Mouse (Mus musculus): ENCODE measurements around the gene Glra4. TPM values are rescaled to one million over a fixed set of nuclear protein-coding genes. Genes with fewer than 3 reads are reported as not detected.

Gene Glra4
- 0.08 TPM in 1 of 2 replicates, not detected in the other for polyA plus RNA-seq (2015; fragmentation: Nextera tagmentation; extraction: Ambion mirVana)

DNA sequence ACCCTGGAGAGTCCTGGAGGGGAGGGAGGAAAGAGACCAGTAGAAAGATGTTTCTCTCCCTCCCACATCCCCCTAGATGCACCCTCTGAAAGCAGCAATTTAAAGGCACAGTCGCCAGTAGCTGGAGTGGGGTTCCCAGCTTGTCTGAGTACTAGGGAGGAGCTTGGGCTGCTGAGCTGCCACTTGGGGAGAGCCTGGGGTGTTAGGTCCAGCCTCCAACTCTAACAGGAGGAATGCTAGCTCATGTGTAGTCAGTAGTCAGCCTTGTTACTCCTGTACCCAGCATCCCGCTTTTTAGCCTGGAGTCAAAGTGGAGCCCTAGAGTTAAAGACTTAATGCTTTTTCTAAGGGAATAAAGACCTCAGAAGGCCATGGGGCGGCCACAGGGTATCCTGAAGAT is at the start of gene Glra4:
TSS of gene Glra4 (minus strand) at position 101 of the 400 bp plus-strand sequence.
- no peaks in the 10 kb centered on the region for H3K4me1 ChIP-seq

DNA sequence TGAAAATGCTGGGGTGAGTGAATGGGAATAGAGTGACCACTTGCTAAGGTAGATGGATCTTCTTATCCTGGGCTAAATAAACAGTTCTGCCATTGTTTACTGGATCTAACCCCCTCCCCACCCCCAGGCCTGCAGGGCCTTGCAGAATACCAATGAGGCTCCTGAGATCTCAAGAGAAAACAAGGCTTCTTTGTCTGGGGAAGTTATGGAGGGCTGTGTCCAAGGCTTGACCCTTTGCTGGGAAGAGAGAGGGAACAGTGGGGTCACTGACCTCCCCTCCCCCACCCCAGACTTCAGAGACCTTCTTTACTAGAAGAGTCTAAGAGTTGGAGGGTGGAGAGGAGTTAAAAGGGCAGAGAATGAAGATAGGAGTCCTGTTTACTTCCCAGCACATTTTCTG is 48.7 kb upstream of the Glra4 start:
- ATAC-seq (ENCODE audit: insufficient read depth, low FRiP score, low read depth) = no peak
- H3K27ac ChIP-seq = no peak overlapping the region
- no peak overlapping the region for H3K9ac ChIP-seq
- no peaks in the 10 kb centered on the region for H3K9me3 ChIP-seq
- H3K4me1 ChIP-seq = no peaks in the 10 kb centered on the region
- no peaks in the 10 kb centered on the region for H3K27me3 ChIP-seq (replicated peaks)
- no peaks in the 10 kb centered on the region for H3K36me3 ChIP-seq
- no peak overlapping the region for H3K4me3 ChIP-seq (replicated peaks)
- H3K4me2 ChIP-seq = no peak overlapping the region

More for the DNA sequence above, at the start of gene Glra4:
- Histone ChIP-seq H3K27me3 (replicated peaks) (no peaks in the 10 kb centered on the region), H3K9me3 (no peaks in the 10 kb centered on the region), H3K27ac (no peak within 1 kb of the TSS), H3K9ac (no peak within 1 kb of the TSS), H3K4me3 (replicated peaks) (no peak within 1 kb of the TSS), H3K36me3 (no peaks in the 10 kb centered on the region), H3K4me2 (no peak within 1 kb of the TSS)
- no peak for ATAC-seq (ENCODE audit: insufficient read depth, low FRiP score, low read depth)
- 73% methylated on average over 3 of the region's 3 CpGs for WGBS

DNA sequence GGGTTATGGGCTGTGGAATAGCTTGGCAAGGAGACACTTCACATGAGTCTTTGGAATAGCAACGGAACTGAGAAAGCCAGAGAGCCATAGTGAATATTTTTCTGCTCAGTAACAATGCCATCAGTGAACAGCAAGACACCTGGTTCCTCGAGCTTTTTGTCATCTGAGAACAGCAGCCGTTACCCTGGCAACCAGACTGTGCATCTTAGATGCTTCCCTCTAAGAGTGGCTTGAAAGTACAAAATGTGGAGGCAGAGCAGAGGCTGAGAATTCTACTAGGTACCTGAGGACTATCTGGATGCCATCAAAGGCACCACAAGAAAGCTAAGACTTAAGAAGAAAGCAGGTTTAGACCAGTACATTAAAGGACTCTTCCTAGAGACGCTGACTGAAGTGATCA is 45.1 kb upstream of the Glra4 start:
- Histone ChIP-seq H3K9me3 (no peaks in the 10 kb centered on the region), H3K27me3 (replicated peaks) (no peaks in the 10 kb centered on the region), H3K27ac (no peak overlapping the region), H3K9ac (no peak overlapping the region), H3K4me3 (replicated peaks) (no peak overlapping the region), H3K4me1 (no peaks in the 10 kb centered on the region), H3K36me3 (no peaks in the 10 kb centered on the region), H3K4me2 (no peak overlapping the region)
- 67% methylated on average over 4 of the region's 4 CpGs for WGBS
- no peak for ATAC-seq (ENCODE audit: insufficient read depth, low FRiP score, low read depth)

DNA sequence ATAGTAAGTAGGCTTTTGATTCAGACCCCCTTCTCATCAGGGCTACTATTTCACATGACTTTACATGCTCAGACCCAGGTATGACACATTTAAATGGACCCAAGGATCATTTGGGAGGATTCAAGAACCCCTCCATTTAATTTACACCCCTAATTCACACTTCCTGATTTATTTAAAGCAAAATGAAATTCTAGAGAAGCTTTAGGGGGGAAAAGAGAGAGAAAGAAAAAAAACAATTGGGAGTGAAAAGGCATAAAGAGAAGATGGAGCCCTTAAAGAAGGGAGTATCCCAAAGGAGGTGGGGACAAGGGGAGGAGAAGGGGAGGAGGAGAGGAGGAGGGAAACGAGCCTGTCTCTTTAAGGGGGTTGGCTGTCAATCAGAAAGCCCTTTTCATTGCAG is 42.4 kb upstream of the Glra4 start, which contains the start of gene Plp1:
TSS of gene Plp1 (plus strand) at position 301 of the 400 bp plus-strand sequence.
- H3K27me3 ChIP-seq (replicated peaks) = no peaks in the 10 kb centered on the region
- no peak for ATAC-seq (ENCODE audit: insufficient read depth, low FRiP score, low read depth)
- H3K9ac ChIP-seq = no peak within 1 kb of the TSS
- 53% methylated on average over 1 of the region's 1 CpGs for WGBS
- H3K4me2 ChIP-seq = no peak within 1 kb of the TSS
- no peak within 1 kb of the TSS for H3K27ac ChIP-seq
- H3K4me1 ChIP-seq = no peaks in the 10 kb centered on the region
- H3K9me3 ChIP-seq = no peaks in the 10 kb centered on the region
- H3K36me3 ChIP-seq = no peaks in the 10 kb centered on the region
- H3K4me3 ChIP-seq (replicated peaks) = no peak within 1 kb of the TSS

DNA sequence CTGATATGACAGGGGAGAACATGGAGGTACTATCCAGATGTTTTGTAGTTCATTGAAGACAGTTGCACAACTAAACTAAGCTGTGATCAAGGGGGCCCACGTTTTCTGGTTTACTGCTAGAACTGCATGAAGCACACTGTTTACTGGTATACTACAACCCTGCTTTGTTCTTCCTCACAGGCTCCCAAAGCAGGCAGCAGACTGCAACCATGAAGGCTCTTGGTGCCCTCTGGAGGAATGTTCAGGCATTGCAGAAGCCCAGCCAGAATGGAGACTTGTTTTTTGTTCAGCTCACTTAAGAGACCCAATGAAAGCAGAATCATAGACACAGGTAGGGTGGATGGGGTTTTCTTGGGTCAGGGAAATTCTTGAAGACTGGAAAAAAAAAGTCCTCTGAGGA is 40.3 kb upstream of the Glra4 start:
- no peak for ATAC-seq (ENCODE audit: insufficient read depth, low FRiP score, low read depth)
- no peaks in the 10 kb centered on the region for H3K4me1 ChIP-seq
- H3K27ac ChIP-seq = no peak overlapping the region

DNA sequence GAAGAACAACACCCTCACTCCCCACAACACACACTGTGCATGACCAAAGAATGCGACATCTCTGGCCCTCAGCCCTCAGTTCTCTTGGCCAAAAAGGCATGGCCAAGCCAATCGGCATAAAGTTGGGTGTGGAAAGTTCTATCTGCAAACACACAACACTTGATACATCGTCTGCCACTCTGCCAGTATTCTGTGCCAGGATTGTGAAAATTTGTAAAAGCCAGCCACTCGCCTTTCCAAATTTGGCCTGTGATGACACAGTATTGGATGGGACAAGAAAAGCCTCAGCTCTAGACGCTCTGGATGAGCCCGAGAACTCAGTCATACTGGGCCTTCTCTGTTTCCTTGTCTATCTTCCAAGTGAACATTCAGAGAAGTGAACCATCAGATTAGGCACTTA is 39.8 kb upstream of the Glra4 start:
- Histone ChIP-seq H3K27ac (no peak overlapping the region), H3K4me3 (replicated peaks) (no peak overlapping the region), H3K36me3 (no peaks in the 10 kb centered on the region), H3K27me3 (replicated peaks) (no peaks in the 10 kb centered on the region), H3K4me1 (no peaks in the 10 kb centered on the region), H3K9ac (no peak overlapping the region), H3K4me2 (no peak overlapping the region), H3K9me3 (no peaks in the 10 kb centered on the region)
- 90% methylated on average over 6 of the region's 6 CpGs for WGBS
- ATAC-seq (ENCODE audit: insufficient read depth, low FRiP score, low read depth) = no peak

More for the DNA sequence above, 40.3 kb upstream of the Glra4 start:
- 13% methylated on average over 1 of the region's 1 CpGs for WGBS
- Histone ChIP-seq H3K9me3 (no peaks in the 10 kb centered on the region), H3K27me3 (replicated peaks) (no peaks in the 10 kb centered on the region), H3K36me3 (no peaks in the 10 kb centered on the region), H3K4me2 (no peak overlapping the region), H3K9ac (no peak overlapping the region), H3K4me3 (replicated peaks) (no peak overlapping the region)

DNA sequence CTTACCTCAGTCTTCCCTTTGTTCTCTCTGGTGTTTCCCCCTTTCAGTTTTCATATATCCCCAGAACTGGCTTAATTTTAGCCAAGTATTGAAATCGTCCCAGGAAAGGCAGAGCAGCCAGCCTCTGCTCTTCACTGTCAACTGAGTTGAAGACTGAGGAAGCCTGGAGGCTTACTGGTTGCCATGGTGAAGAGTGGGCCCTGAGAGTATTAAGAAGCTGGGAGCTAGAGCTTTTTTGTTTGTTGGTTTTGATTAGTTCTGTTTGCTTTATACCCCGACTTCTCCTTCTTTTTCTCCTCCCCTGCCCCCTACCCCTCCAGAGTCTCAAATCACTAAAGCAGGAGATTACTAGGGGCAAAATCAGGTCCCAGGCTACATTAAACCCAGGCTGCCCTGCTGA is 17.3 kb upstream of the Glra4 start:
- 36% methylated on average over 2 of the region's 2 CpGs for WGBS
- Histone ChIP-seq H3K4me1 (no peaks in the 10 kb centered on the region), H3K27ac (no peak overlapping the region), H3K4me3 (replicated peaks) (no peak overlapping the region), H3K27me3 (replicated peaks) (no peaks in the 10 kb centered on the region), H3K9me3 (no peaks in the 10 kb centered on the region), H3K9ac (no peak overlapping the region), H3K4me2 (no peak overlapping the region), H3K36me3 (no peaks in the 10 kb centered on the region)
- ATAC-seq (ENCODE audit: insufficient read depth, low FRiP score, low read depth) = no peak

DNA sequence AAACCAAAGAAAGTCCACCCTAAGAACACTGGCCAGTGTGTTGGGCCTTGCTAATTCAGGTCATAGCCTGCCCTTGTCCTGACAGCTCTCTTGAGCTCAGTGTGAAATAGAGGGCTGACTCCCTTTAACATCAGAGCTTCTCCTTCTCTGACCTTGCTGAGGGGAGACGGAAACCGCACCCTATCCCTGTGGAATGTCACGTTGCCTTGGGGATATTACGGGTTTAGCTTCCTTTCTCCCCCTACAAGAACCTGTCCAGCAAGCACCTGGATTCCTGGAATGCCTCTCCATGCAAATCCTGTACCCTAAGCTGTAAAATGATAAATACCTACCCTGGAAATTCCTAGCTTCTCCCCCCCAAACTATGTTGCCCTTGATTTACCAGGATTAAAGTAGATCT is 9.5 kb upstream of the Glra4 start:
- Histone ChIP-seq H3K4me1 (no peaks in the 10 kb centered on the region), H3K9me3 (no peaks in the 10 kb centered on the region), H3K9ac (no peak overlapping the region), H3K4me3 (replicated peaks) (no peak overlapping the region), H3K36me3 (no peaks in the 10 kb centered on the region), H3K27me3 (replicated peaks) (no peaks in the 10 kb centered on the region), H3K27ac (no peak overlapping the region), H3K4me2 (no peak overlapping the region)
- no peak for ATAC-seq (ENCODE audit: insufficient read depth, low FRiP score, low read depth)
- WGBS = 61% methylated on average over 4 of the region's 4 CpGs

DNA sequence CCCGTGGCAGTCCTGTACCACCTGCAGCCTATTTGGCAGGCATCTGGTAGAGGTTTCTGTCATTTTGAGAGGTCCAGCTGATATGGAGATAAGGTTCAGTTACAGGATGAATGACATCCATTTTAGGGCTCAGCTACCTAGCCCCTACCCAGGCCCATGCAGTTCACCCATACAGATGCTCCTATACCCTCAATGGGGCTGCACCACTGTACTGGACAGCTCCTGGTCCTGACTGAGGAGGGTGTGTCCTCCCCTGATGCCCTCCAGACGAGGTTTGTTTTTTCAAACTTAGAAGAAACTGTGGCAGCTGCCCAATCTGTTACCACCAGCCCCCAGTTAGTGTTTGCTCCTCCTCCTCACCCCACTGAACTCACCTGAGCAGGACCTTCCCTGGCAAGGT is 679 bp downstream of the Glra4 start:
- H3K9ac ChIP-seq = no peak overlapping the region
- no peak for ATAC-seq (ENCODE audit: insufficient read depth, low FRiP score, low read depth)
- 60% methylated on average over 2 of the region's 2 CpGs for WGBS
- H3K27ac ChIP-seq = no peak overlapping the region
- no peaks in the 10 kb centered on the region for H3K27me3 ChIP-seq (replicated peaks)
- no peak overlapping the region for H3K4me3 ChIP-seq (replicated peaks)
- H3K9me3 ChIP-seq = no peaks in the 10 kb centered on the region
- no peaks in the 10 kb centered on the region for H3K4me1 ChIP-seq
- H3K36me3 ChIP-seq = no peaks in the 10 kb centered on the region
- no peak overlapping the region for H3K4me2 ChIP-seq

DNA sequence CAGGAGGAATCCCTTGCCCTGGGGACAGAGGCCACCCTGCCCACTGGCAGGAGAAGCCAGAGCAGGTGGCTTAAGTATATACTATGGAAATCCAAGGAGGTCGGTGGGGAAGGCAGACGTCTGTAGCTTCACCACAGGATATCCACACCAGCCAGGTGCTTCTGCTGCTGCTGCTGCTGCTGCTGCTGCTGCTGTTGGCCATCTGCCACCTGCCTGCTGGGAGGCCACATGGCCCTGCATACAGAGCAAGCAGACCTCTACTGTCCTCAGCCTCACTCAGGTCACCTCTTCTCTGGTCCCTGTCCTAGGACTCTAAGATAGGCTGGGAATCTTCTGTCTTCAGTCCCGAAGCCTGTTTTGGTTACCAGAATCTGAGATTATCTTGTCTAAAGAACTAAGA is 1.9 kb downstream of the Glra4 start:
- Histone ChIP-seq H3K4me1 (no peaks in the 10 kb centered on the region), H3K4me2 (no peak overlapping the region), H3K36me3 (no peaks in the 10 kb centered on the region), H3K27ac (no peak overlapping the region), H3K9ac (no peak overlapping the region), H3K9me3 (no peaks in the 10 kb centered on the region), H3K27me3 (replicated peaks) (no peaks in the 10 kb centered on the region), H3K4me3 (replicated peaks) (no peak overlapping the region)
- ATAC-seq (ENCODE audit: insufficient read depth, low FRiP score, low read depth) = no peak
- 60% methylated on average over 3 of the region's 3 CpGs for WGBS

DNA sequence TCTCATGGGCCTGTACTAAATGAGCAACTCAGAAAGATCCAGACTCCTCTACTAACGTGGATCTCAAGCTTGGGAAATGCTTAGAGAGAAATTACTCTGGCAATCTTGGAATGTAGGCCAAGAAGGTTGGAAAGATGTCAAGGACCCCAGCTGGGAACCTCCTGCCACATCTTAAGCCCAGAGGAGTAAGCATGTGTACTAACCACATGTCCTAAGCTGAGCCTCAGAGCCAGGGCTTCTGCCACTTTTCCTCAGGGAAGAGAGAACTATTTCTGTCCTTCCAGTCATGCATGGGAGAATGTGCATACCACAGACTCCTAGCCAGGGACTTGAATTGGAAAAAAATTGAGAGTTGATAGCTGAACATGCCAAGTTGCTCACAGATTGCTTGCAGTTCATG is 6.9 kb downstream of the Glra4 start:
- no peaks in the 10 kb centered on the region; the same call in 1 of the 2 replicates for H3K27me3 ChIP-seq (replicated peaks)
- H3K4me3 ChIP-seq (replicated peaks) = no peak overlapping the region
- WGBS = 55% methylated on average over 1 of the region's 1 CpGs
- H3K27ac ChIP-seq = no peak overlapping the region
- no peak overlapping the region for H3K9ac ChIP-seq
- no peaks in the 10 kb centered on the region for H3K36me3 ChIP-seq
- H3K4me1 ChIP-seq = no peaks in the 10 kb centered on the region
- ATAC-seq (ENCODE audit: insufficient read depth, low FRiP score, low read depth) = no peak
- no peaks in the 10 kb centered on the region for H3K9me3 ChIP-seq
- no peak overlapping the region for H3K4me2 ChIP-seq

DNA sequence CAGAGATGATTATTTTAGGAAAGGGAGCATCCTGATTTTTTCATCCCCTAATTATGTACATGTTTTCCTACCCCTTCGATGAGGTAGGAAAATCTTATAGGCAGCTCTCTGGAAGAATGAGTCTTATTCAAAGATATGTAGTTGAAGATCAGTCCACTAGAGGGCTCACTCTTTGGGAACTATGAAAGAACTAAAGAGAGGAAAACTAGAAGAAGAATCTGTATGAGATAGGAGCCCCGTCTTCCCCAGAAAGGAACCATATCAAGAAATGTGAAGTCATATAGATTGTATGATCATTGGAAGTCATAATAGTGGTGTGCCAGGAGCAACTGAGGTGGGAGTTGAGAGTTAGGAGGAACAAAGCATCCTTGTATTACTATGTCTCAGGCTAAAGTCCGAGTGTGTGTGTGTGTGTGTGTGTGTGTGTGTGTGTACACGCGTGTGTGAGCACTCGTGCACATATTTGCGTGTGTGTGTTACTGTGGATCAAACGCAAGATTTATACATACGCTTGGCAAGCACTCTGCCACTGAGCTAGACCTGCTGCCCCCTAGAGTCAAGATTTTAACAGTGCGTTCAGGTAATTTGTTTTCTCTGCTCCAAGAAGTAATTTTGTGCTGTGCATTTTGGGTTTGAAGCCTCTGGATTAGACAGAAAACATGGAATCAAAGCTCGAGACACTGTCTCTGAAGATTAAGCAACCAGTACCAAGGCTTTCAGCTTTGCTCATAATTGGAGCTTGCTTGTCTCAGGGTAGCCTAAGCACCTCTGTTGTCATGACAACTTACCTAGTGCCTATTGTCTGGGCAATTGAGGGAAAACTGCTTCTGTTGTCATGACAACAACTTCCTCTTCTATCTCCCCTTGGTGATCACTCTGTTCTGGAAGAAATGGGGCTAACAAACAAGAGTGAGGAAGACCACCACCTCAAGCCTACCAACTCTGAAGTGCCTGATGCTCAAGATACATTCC is 18.6 kb downstream of the Glra4 start:
- Histone ChIP-seq H3K4me1 (no peaks in the 10 kb centered on the region), H3K27ac (no peak overlapping the region), H3K9ac (no peak overlapping the region), H3K27me3 (replicated peaks) (no peaks in the 10 kb centered on the region), H3K36me3 (no peaks in the 10 kb centered on the region), H3K4me3 (replicated peaks) (no peak overlapping the region), H3K9me3 (no peaks in the 10 kb centered on the region), H3K4me2 (no peak overlapping the region)
- WGBS = 64% methylated on average over 11 of the region's 11 CpGs
- ATAC-seq (ENCODE audit: insufficient read depth, low FRiP score, low read depth) = no peak
